Mouse (Mus musculus) heart, postnatal 0 days (tissue): ENCODE data around the gene Lmx1b.

Source experiments
- CTCF ChIP-seq: IDR thresholded peaks from 2 replicates; pipeline ENCODE4 v1.5.1; 2016; ENCODE audit warnings: antibody characterized with exemption, control low read depth, low read depth
- EP300 ChIP-seq: IDR thresholded peaks from 2 replicates; pipeline ENCODE4 v1.6.1; 2016; ENCODE audit warnings: antibody characterized with exemption, low read depth

DNA sequence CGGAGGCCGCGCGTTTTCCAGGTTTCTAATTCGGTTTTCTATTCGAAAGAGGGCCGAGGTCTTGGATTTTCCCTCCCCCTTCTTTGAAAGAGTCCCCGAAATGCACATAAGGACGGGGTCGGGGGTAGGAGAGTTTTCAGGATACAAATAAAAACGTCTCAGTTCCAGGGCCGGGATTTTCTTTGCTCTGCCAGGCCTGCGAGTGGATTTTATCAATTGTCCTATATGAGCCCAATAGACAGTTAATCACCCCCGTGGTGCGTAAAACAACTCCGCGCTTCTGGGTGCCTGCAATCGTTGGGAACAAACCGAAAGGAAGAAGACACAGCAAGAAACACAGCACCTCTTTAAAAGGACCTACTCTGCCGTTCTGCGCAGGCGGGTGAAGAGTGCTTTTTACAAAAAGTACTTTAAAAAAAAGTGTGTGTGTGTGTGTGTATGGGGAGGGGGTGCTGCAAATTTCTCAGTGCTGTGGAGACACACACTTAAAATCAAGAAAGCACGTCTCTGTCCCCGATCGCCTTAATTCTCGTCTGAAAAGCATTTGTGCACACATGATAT is 3.6 kb downstream of the Lmx1b start:
- no peak for TF ChIP-seq CTCF
- no peak for TF ChIP-seq EP300
